Mouse (Mus musculus) megakaryocyte progenitor cell, adult 5-6 weeks (primary cell): ENCODE results near the gene Kcns3. TPM values are rescaled to one million over a fixed set of nuclear protein-coding genes. Genes with fewer than 3 reads are reported as not detected.
A peak's percentile ranks its signal among the peaks of the same experiment; 100 is the strongest.

ENCODE experiments used
- ATAC-seq: replicated peaks from 2 replicates; pipeline ENCODE4 v1.8.0; 2016; ENCODE audit warnings: mild to moderate bottlenecking, moderate TSS enrichment, inconsistent platforms; ENCODE audit not compliant: poor library complexity
- total RNA-seq, 2 experiments: library from RNA; stranded (forward) in 1 of 2; stranded (reverse) in 1 of 2; fragments of 157-497, 149-512 nt in 1 of 2; fragments of 200-1000 nt in 1 of 2; gene quantifications; 2 replicates each; pipeline versions ENCODE4 v1.2.3 to v1.2.4; 2015 to 2017

Gene Kcns3
- not detected in 2 replicates for total RNA-seq (2015)
- total RNA-seq (2017), result not detected in 2 replicates

DNA sequence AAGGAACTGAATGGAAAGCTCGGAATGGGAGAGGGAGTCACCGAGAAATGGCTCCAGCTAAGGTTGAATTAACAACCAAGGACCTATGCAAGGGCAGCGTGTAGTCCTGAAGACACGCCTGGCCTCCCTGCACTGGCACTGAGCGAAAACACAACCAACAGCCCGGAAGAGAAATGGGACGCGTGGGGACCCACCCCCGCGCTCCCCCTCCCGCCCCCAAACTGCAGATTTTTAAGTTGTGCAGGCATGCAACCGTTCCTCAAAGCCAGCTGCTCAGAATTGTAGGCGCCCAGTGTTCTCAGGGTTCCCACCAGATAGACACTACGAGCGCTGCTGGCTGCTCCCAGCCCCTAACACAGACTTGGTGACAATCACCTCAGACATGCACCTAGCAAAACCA is at the start of gene Kcns3:
Gene Kcns3, minus strand, starts transcription at position 42 of the 400 bp plus-strand sequence.
- no peak for ATAC-seq

- no peak for ATAC-seq
These were observed 47.7 kb upstream of the Kcns3 start for GRCm38 (mm10) chr12:11198551-11198950.

DNA sequence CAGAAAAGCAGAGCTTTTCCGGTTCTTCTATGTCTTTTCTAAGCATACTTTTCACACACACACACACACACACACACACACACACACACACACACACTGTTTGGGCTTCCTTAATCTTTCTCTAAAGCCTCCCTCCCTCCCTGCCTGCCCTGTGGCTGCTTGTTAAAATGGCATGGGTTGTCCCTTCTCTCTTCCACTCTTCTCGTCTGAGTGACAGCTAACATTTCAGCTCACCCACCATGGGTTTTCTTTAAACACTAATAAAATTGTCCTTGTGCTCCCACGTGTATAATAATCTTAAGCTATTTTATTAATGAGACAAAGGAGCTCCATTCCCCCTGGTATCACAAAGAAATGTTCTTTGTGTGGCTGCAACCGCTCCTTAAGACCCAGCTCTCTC is 47.2 kb upstream of the Kcns3 start:
- 0 out of 2 replicates have a peak, but pooled peaks have one; percentile 27 for ATAC-seq

DNA sequence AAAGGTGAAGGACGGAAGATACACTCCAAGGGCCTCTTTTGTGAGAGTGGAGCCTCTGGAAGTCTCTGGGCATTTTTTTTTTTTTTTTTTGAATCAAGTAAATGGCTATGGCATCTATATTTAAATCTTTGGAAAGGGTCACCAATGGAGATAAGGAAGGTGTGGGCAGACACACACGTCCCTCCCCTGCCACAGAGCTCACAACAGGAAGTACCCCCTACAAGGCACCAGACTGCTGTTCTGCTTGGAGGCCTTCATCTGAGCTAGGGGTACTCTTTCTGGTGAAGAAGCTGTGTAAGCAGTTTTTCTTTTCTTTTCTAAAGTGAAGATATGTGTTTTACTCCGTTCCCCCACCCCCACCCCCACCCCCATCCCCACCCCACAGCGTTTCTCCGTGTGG is 46.0 kb upstream of the Kcns3 start:
- ATAC-seq, result 0 out of 2 replicates have a peak, but pooled peaks have one; percentile 32

- ATAC-seq, result peak; percentile 95
These were observed 45.3 kb upstream of the Kcns3 start for GRCm38 (mm10) chr12:11196142-11196597.

DNA sequence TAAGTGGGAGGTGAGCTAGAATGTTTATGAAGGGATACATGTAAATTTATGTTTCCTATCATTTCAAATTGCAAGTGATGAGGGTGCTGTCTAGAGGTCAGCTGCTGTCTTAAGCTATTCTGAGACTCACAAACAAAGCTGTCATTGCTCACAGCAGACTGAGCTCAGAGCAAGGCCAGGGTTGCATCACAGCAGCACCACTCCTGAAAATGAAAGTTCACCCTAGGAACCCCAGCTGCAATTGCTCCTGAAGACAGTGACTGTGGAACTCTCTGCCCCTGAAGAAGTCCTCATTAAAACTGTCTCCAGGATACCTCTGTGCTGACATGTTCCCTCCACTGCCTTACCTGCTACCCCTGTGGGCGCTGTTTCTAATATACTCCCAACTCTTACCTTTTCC is 44.2 kb upstream of the Kcns3 start:
- peak; percentile 49 for ATAC-seq

DNA sequence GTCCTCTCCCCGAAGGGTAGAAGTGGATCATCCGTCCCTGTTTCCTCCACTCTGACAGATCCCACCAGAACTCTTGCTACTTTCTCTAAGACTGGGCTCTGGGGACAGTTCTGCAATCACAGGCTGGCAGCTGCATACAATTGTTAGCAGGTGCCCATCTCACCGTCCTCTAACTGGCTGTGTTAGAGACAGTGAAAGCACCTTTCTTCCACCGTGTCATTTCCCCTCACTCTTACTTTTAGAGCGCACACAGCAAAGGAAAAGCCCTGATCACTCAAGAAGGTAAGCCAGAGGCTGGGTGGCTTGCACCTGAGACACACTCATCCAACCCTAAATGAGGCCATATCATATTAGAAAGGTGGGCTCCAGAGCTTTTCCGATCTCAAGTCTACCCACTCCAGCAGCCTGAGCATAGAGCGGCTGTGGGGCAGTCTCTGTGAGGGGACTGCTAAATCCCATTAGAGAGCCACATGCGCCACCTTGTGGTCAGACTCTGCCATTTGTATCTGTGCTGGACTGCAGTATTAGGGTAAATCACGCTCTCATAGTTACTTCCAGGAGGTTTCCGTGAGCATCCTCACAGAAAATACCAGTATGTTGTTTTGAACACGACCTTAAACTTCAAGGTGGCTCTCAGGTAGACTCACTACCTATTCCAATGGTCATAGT is 27.8 kb upstream of the Kcns3 start:
- ATAC-seq, result peak; percentile 87

DNA sequence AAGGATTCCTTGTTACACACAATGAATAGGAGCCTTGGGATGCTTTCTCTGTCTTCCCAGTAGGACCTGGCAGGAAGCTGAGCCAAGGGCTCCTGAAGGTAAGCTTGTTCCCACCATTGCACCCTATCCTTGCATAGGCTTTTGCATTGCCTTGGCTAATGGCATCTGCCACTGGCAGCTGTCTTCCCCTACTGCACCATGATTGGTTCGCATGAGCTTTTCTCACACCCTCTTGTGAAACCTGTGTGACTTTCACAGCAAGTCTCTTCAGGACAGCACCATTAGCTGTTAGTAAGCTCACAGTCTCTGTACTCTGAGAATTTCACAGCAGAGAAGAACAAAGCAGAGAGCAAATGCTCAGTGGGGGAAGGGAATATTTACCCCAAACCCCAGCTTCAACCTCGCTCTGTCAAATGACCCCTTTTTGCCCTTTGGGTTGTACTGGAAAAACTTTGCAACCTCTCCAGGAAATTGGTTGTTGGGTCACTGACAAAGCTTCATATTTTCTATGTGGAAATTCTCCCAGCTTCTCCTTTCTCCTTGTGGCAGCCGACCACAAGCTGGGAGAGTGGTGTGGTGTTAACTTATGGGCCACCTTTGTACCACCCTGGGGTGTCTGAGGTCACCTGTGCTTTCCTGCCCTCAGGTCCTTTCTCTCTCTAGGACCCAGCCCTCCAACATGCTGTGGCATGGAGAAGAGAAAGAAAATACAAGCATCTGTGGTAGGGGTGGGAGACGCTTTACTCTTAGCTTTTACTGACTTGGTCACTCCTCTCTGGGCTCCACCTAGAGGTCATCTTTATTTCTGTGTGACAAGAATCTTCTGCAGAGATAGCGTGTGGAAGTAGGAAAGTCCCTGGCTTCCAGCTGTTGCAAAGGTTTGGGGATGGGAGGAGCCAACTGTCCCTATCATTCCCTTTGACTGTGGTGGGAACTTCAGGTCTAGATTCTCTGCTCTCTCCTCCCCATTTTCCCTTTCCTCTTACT is 26.8 kb upstream of the Kcns3 start:
- ATAC-seq, result peak; percentile 72

DNA sequence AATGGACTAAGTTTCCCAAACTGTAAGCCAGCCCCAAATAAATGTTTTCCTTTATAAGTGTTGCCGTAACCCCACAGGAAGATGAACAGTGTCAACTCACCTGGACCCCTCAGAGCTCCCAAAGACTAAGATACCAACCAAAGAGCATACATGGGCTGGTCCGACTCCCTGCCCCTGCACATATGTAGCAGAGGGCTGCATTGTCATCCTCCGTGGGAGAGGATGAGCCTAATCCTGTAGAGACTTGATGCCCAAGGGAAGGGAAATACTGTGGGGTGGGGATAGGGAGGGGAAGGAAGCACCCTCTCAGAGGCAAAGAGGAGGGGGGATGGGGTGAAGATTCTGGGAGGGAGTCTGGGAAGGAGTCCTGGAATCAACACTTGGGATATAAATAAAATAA is 7.8 kb upstream of the Kcns3 start:
- no peak for ATAC-seq

GRCm38 (mm10) chr12:11155123-11155522 is 4.3 kb upstream of the Kcns3 start:
- no peak for ATAC-seq

DNA sequence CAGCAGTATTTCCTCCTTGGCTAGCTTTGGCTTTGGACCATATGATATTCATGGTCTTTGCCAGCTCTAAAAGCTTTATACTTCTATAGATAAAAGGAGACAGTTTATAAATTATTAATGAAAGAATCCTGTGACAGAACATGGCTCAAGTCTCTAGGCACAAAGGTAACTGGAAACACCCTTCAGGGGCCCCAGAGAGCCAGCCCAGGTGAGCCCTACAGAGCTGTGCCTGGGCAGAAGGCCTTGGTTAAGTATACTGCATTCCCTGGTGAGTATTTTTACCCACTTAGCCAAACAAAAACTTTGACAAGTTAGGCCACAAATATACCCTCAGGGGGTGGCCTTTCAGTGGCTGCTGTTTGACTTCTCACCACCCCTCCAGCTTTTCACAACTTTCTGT is 2.7 kb upstream of the Kcns3 start:
- ATAC-seq, result no peak

GRCm38 (mm10) chr12:11150192-11150935 is 492 bp downstream of the Kcns3 start:
- no peak for ATAC-seq

DNA sequence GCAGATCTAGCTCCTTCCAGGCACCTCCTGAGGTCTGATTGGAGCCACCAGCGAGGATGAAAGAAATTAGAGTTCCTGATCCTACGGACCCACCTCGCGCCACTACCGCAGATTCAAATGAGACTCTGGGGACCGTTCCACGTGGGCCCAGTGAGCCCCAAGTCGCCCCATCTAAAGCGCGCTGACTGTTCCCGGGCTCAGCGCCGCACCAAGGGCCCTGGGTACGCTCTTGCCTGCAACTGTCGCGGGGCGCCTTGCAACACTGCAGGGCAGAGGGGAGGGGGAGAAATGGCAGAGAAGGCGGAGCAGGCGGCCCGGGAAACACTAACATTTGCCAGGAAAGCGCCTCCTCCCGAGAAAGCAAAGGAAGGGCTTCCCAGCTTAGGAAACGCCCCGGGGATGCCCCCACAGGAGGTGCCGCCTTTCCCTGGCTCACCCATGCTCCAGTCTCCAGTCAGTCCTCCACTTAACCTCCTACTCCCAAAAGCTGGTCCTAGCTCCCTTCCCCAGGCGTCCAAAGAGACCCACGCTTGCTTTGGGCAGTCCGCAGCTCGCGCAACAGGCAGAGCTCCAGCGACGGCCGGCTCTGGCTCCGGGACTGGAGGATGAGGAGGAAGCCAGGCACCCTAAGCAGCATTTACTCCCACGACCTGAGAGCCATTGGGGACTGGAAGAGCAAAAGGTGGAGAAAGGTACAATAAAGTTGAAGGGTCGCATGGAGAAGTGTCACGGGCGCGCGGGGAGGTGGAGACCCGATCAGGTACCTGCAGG is 1.2 kb downstream of the Kcns3 start:
- ATAC-seq, result 0 out of 2 replicates have a peak, but pooled peaks have one; percentile 20

DNA sequence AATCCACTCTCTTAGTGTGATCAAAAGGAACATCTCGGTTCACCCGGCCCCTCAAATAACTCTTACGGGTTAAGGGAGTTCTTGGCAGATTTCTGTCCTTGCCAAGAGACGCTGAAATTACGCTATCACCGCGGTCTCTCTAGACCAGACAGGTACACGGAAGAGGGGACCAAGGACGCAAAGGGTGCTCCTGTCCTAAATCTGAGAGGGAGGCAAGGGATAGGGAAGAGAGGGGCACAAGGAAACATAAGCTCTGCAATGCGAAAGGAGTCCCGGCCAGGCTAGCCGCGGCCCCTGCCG is 1.8 kb downstream of the Kcns3 start:
- no peak for ATAC-seq

DNA sequence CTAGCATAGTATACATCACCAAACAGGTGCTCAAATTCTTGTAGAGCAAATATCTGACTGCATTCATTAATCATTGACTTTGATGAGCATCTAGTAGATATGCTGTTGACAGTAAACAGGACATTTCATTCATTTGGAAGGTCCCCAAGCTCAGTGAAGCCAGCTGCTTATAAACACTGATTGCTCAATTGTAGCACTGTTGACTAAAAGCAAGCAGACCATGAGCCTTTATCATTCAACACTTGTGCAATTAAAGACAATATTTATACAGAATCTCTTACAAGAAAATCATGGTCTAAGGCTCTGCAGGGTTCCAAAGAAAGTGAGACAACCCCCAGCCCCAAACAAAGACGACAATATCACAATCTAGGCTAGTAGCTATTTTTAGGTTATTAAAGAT is 6.0 kb downstream of the Kcns3 start:
- no peak for ATAC-seq

DNA sequence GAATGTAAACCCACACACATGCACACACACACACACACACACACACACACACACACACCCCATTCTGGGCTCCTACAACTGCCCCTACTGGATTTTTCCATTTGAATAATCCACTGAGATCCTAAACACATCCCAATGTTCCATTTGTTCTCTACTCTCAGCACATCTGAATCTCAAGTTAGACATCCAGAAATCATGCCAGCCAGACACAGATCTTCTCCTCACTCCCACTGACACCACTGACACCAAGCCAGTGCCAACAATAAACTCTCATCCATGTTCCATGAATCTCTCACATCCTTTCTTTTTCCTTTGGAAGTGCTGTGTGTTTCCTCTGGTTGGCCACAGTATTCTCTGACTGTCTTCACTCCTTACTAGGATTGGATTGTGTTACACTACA is 18.4 kb downstream of the Kcns3 start:
- ATAC-seq, result no peak

GRCm38 (mm10) chr12:11129188-11129587 is 21.7 kb downstream of the Kcns3 start:
- ATAC-seq, result no peak

GRCm38 (mm10) chr12:11126186-11126759 is 24.6 kb downstream of the Kcns3 start:
- ATAC-seq, result no peak

GRCm38 (mm10) chr12:11101565-11101964 is 49.3 kb downstream of the Kcns3 start:
- no peak for ATAC-seq
